Mouse (Mus musculus) limb, embryonic 11.5 days (tissue): ENCODE results near the gene Vkorc1l1. TPM values are rescaled to one million over a fixed set of nuclear protein-coding genes. Genes with fewer than 3 reads are reported as not detected.
A peak's percentile ranks its signal among the peaks of the same experiment; 100 is the strongest.

Source experiments
- ATAC-seq: fragments of 200-750 bp; cut with Nextera tagmentation; 2 replicates; pipeline ENCODE4 v1.8.0; 2017; ENCODE audit warnings: low read depth; ENCODE audit not compliant: insufficient number of reproducible peaks, low FRiP score, low TSS enrichment
- DNase-seq: peaks from one replicate; pipeline ENCODE4 v3.0.0-alpha.2; 2015; ENCODE audit warnings: low spot score
- H3K27ac ChIP-seq: fragments of 300-500 bp; sonication (generic); replicated peaks from 2 replicates; pipeline ENCODE4 v1.5.1; 2014; ENCODE audit warnings: low read depth, mild to moderate bottlenecking, low read length
- H3K27me3 ChIP-seq: fragments of 300-500 bp; sonication (generic); 2 replicates; pipeline ENCODE4 v1.6.1; 2014; ENCODE audit warnings: mild to moderate bottlenecking, low read length, mixed read lengths; ENCODE audit not compliant: control insufficient read depth, insufficient read depth
- H3K36me3 ChIP-seq: fragments of 300-500 bp; sonication (generic); 2 replicates; pipeline ENCODE4 v1.6.1; 2014; ENCODE audit warnings: mild to moderate bottlenecking, low read length, moderate library complexity, mixed read lengths; ENCODE audit not compliant: control insufficient read depth, insufficient read depth
- H3K4me1 ChIP-seq: fragments of 300-500 bp; sonication (generic); 2 replicates; pipeline ENCODE4 v1.6.1; 2014; ENCODE audit warnings: low read length, mixed read lengths; ENCODE audit not compliant: control insufficient read depth, insufficient read depth
- H3K4me2 ChIP-seq: fragments of 300-500 bp; sonication (generic); 2 replicates; pipeline ENCODE4 v1.6.1; 2014; ENCODE audit warnings: low read depth, mild to moderate bottlenecking, moderate library complexity; ENCODE audit not compliant: severe bottlenecking
- H3K4me3 ChIP-seq: fragments of 300-500 bp; sonication (generic); 2 replicates; pipeline ENCODE4 v1.5.1; 2014; ENCODE audit warnings: low read depth, low read length
- H3K9ac ChIP-seq: fragments of 300-500 bp; sonication (generic); 2 replicates; pipeline ENCODE4 v1.6.1; 2014; ENCODE audit warnings: mild to moderate bottlenecking, low read length
- H3K9me3 ChIP-seq: fragments of 300-500 bp; sonication (generic); 2 replicates; pipeline ENCODE4 v1.6.1; 2016; ENCODE audit warnings: low read length; ENCODE audit not compliant: control insufficient read depth
- WGBS: fragments of 180-500 bp; shearing (Covaris S2); extraction: QIAGEN DNeasy Blood & Tissue Kit; methylation state at CpG from one replicate; pipeline ENCODE4 v1.1.7; 2014; 5-methylcytosine and 5-hydroxymethylcytosine counted together
- polyA plus RNA-seq: library from polyadenylated mRNA; unstranded; fragments of >200 nt; fragmentation: Nextera tagmentation; extraction: Ambion mirVana; gene quantifications from 2 replicates; pipeline ENCODE4 v1.2.1, GENCODE M21; 2014

Gene Vkorc1l1
- polyA plus RNA-seq = 28.9 and 35.1 TPM in 2 replicates

DNA sequence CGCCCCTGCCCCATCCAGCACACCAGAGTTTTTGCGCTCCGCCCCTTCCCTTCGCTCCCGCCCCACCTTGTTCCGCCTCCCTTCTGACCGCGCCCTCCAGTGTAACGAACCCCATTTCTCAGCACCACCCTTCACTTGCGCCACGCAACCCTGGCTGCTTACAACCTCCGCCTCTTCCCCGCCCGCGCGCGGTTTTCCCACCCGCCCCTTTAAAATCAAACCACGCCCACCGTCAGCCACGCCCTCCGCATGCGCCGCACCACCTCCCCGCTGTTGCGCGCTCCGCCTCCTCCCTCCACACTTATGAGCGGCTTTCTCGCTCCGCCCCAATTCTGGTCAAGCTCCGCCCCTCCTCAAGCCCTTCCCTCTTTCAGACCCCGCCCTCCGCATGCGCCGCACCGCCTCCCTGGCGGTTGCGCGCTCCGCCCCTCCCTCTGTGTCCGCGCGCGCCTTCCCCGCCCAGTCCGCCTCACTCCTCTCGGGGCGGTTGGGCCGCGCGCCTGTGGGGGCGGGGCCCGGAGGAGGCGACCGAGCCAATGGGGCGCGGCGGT, at the start of gene Vkorc1l1:
Gene Vkorc1l1, plus strand, starts transcription at position 476 of the 551 bp plus-strand sequence.
- WGBS = under 1% methylated on average over 58 of the region's 59 CpGs
- H3K4me2 ChIP-seq = peak within 1 kb of the TSS; percentile 61
- peak within 1 kb of the TSS; percentile 78 for H3K9ac ChIP-seq
- H3K4me3 ChIP-seq = peak within 1 kb of the TSS; percentile 72
- ATAC-seq (peak; percentile 98), DNase-seq (peak; percentile 99)
- no peaks in the 10 kb centered on the region for H3K27me3 ChIP-seq
- H3K36me3 ChIP-seq = no peaks in the 10 kb centered on the region
- H3K4me1 ChIP-seq = no peaks in the 10 kb centered on the region
- H3K27ac ChIP-seq = no peak within 1 kb of the TSS; the same call in 1 of the 2 replicates
- H3K9me3 ChIP-seq = no peaks in the 10 kb centered on the region

DNA sequence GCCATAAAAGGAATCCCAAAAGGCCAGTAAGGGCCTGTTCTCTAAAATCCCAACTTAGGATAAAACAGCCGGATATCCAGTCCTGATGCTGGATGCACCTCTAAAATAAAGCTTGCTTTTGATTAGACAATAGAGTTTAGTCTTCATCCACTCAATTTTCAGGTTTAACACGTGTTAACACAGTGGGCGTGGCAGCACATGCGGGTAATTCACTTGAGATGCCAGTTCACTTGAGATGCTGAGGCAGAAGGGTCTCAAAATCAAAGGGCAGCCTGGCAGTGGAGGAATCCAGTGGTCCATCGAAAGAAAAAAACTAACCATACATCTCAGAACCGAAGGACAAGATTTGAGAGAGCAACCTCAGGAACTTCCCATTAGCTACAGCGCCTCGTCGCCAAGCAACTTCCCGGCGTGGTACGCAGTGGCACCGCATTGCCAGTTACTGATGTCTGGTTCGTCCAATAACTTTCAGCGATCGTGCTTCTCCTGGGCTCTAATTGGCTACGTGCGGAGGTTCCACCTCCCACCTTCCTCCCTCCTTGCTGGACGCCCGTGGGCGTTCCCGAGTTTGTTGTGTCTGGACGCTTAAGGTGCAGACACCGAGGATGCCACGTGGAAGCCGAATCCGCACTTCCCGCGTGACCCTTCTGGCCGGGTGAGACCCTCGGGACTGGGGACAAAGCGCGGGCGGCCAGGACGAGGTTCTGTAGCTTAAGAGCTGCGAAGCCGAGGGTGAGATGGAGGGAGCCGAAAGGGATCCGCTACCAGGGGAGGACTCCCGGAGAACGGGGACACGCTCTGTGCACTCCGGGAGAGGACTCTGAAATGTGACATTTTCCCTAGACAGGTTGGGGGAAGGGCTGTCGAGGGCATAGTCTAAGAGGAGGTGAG, 46.3 kb upstream of the Vkorc1l1 start, which contains the start of gene Zbed5:
Gene Zbed5, plus strand, starts transcription at position 526 of the 891 bp plus-strand sequence.
- H3K27ac ChIP-seq = peak within 1 kb of the TSS; percentile 59
- 1% methylated on average over 44 of the region's 44 CpGs for WGBS
- DNase-seq (peak; percentile 92), ATAC-seq (peak; percentile 94)
- H3K4me3 ChIP-seq = peak within 1 kb of the TSS; percentile 68
- no peaks in the 10 kb centered on the region for H3K36me3 ChIP-seq
- H3K4me1 ChIP-seq = peaks cover 6% of the 10 kb centered on the region
- peak within 1 kb of the TSS; percentile 28 for H3K9ac ChIP-seq
- no peaks in the 10 kb centered on the region for H3K9me3 ChIP-seq
- H3K4me2 ChIP-seq = peak within 1 kb of the TSS; percentile 59
- H3K27me3 ChIP-seq = no peaks in the 10 kb centered on the region

DNA sequence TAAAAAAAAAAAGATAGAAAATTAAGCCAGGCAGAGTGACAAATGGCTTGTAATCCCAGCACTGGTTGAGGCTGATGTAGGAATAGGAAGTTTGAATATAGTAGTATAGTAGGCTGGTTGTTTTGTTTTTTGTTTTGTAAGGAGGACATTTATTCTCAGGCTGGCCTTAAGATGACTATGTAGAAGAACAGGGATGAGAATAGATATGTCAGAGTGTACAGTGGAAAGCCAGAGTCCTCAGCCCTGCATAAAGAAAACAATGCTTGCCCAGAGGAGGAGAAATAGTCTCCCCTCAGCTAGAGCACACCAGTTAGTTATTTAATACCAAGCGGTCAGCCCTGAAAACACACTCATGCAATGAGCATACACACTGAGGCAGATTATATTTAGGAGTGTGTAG, 43.3 kb upstream of the Vkorc1l1 start, which contains the start of gene Phkg1:
Gene Phkg1, minus strand, starts transcription at position 101 of the 400 bp plus-strand sequence.
- no peak within 1 kb of the TSS for H3K9ac ChIP-seq
- H3K9me3 ChIP-seq = no peaks in the 10 kb centered on the region
- no peaks in the 10 kb centered on the region for H3K27me3 ChIP-seq
- H3K36me3 ChIP-seq = no peaks in the 10 kb centered on the region
- peaks cover 6% of the 10 kb centered on the region for H3K4me1 ChIP-seq
- no peak within 1 kb of the TSS for H3K4me3 ChIP-seq
- H3K4me2 ChIP-seq = no peak within 1 kb of the TSS
- WGBS = 97% methylated on average over 1 of the region's 1 CpGs
- no peak within 1 kb of the TSS for H3K27ac ChIP-seq
- DNase-seq (no peak), ATAC-seq (no peak)

DNA sequence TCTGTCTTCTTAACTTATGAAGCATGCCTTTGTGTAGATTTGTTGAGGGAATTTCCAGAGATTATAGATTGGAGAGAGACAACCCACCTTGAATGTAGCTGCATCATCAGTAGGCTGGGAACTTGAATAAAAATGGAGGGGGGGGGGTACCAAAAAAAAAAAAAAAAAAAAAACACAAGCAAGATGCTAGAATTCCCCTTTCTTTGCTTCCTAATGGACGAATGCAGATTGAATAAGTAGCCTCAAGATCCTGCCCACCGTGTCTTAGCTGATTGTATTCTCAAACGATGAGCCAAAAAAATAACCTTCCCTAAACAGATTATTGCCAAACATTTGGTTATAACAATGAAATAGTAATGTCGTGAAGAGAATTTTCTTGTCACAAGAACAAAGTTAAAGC, 34.0 kb upstream of the Vkorc1l1 start:
- Histone ChIP-seq H3K4me2 (peak overlapping the region; percentile 84), H3K9ac (peak overlapping the region; percentile 86; the same call in 1 of the 2 replicates), H3K27me3 (no peaks in the 10 kb centered on the region), H3K4me3 (peak overlapping the region; percentile 67), H3K9me3 (no peaks in the 10 kb centered on the region), H3K27ac (peak overlapping the region; percentile 63), H3K4me1 (0 out of 2 replicates have a peak, but pooled peaks cover 3% of the 10 kb centered on the region), H3K36me3 (no peaks in the 10 kb centered on the region)
- 41% methylated on average over 4 of the region's 4 CpGs for WGBS
- DNase-seq (no peak), ATAC-seq (no peak)

DNA sequence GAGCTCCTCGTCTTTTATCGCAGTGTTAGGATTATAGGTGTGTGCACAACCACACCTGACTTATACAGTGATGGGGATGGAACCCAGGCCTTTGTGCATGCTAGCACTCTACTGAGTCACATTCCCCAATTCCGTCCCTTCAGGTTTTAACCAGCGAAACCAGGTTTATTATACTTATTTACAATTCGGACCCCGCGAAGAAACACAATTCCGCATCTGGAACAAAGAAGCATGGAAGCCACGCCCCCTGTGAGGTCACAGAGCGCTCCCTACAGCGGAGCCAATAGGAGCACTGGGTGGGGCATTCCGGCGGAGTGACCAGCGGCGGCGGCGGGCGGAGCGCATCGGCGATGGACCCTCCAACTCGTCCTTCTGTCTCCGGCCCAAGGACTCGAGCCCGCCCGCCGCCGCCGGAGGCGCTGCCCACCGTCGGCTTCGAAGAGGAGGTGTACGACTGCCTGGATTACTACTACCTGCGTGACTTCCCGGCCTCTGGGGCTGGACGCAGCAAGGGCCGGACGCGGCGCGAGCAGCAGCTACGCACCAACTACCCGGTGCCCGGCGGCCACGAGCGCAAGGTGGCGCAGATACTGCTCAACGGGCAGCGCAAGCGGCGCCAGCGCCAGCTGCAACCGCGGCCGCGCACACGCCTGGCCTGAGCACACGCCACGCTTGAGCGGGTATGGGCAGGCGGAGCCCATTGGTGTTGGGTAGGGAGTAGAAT, 33.4 kb upstream of the Vkorc1l1 start, which contains the start of gene Nupr1l:
Gene Nupr1l, plus strand, starts transcription at position 299 of the 724 bp plus-strand sequence.
- DNase-seq (peak; percentile 97), ATAC-seq (peak; percentile 97)
- Histone ChIP-seq H3K36me3 (no peaks in the 10 kb centered on the region), H3K4me1 (0 out of 2 replicates have a peak, but pooled peaks cover 3% of the 10 kb centered on the region), H3K27me3 (no peaks in the 10 kb centered on the region), H3K4me2 (peak within 1 kb of the TSS; percentile 84), H3K27ac (peak within 1 kb of the TSS; percentile 71), H3K9ac (peak within 1 kb of the TSS; percentile 86), H3K4me3 (peak within 1 kb of the TSS; percentile 67), H3K9me3 (no peaks in the 10 kb centered on the region)
- 1% methylated on average over 63 of the region's 63 CpGs for WGBS

DNA sequence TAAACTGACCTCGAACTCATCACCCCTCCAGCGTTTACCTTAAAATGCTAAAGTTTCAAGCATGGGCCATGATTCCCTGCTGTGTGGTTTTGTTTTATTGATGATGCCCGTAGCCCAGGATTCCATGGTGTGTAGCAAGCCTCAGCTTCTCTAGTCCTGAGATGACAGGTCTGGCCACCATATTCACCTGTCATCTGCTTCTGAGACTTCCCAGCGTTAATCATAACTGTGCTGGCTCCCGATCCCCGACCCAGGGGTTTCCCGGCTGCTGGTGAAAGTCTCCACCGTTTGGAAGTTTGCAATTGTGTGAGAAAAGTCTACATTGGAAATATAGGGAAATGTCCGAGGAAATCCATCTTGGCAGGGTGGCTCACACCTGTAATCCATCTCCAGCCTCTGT, 32.6 kb upstream of the Vkorc1l1 start:
- Histone ChIP-seq H3K27me3 (no peaks in the 10 kb centered on the region), H3K9me3 (no peaks in the 10 kb centered on the region), H3K4me1 (0 out of 2 replicates have a peak, but pooled peaks cover 3% of the 10 kb centered on the region), H3K9ac (no peak overlapping the region; the same call in 1 of the 2 replicates), H3K27ac (no peak overlapping the region), H3K4me2 (peak overlapping the region; percentile 84), H3K4me3 (peak overlapping the region; percentile 67), H3K36me3 (no peaks in the 10 kb centered on the region)
- ATAC-seq (no peak), DNase-seq (no peak)
- WGBS = 71% methylated on average over 9 of the region's 9 CpGs

DNA sequence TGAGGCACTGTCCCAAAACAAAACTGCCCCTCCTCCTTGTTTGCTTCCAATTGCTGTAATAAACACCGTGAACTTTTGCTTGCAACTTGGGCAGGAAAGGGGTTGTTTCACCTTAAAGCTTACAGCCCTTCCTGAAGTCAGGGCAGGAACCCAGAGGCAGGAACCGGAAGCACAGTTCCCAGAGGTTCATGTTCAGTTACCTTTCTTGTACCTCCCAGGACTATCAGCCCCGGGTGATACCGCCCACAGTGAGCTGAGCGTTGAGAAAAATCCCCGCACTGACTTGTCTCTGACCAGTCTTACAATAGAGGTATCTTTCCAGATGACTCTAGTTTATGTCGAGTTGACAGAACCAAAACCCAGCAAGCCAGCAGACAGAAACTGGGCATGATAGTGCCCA, 32.2 kb upstream of the Vkorc1l1 start:
- Histone ChIP-seq H3K9ac (no peak overlapping the region), H3K4me3 (no peak overlapping the region), H3K9me3 (no peaks in the 10 kb centered on the region), H3K4me2 (no peak overlapping the region), H3K27ac (no peak overlapping the region), H3K27me3 (no peaks in the 10 kb centered on the region), H3K36me3 (no peaks in the 10 kb centered on the region), H3K4me1 (0 out of 2 replicates have a peak, but pooled peaks cover 3% of the 10 kb centered on the region)
- 79% methylated on average over 7 of the region's 7 CpGs for WGBS
- DNase-seq (no peak), ATAC-seq (no peak)

DNA sequence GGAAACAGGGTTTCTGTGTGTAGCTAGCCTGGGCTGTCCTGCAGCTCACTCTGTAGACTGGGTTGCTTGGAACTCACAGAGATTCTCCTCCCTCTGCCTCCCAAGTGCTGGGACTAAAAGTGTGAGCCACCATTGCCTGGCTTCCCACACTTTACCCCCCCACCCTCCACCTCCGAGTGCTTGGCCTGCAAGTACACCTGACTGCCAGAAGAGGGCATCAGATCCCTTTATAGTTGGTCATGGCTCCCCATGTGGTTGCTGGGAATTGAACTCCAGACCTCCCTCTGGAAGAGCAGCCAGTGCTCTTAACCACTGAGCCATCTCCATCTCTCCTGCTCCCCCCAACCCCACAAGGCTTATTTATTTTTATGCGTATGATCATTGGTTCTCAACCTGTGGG, 27.7 kb upstream of the Vkorc1l1 start:
- H3K27me3 ChIP-seq = no peaks in the 10 kb centered on the region

More for the DNA sequence above, 27.7 kb upstream of the Vkorc1l1 start:
- no peak overlapping the region for H3K4me3 ChIP-seq
- H3K4me2 ChIP-seq = no peak overlapping the region
- H3K9ac ChIP-seq = no peak overlapping the region
- no peaks in the 10 kb centered on the region for H3K36me3 ChIP-seq
- 31% methylated on average over 2 of the region's 2 CpGs for WGBS
- no peaks in the 10 kb centered on the region for H3K9me3 ChIP-seq
- no peaks in the 10 kb centered on the region for H3K4me1 ChIP-seq
- DNase-seq (peak; percentile 28), ATAC-seq (no peak)
- no peak overlapping the region for H3K27ac ChIP-seq
